Mouse (Mus musculus) heart, embryonic 13.5 days (tissue): ENCODE measurements around the gene Ptpro. TPM values are rescaled to one million over a fixed set of nuclear protein-coding genes. Genes with fewer than 3 reads are reported as not detected.
"Not testable (repeated sequence)": the region's sequence is repeated elsewhere in the genome, so short reads cannot be mapped to it uniquely, and the experiment has no call there.

Experiments used
- ATAC-seq: fragments of 200-750 bp; cut with Nextera tagmentation; 2 replicates; pipeline ENCODE4 v1.8.0; 2017; ENCODE audit warnings: moderate TSS enrichment; ENCODE audit not compliant: insufficient number of reproducible peaks, low FRiP score, low TSS enrichment; ENCODE audit errors: extremely low read depth
- H3K27ac ChIP-seq: fragments of 300-500 bp; sonication (generic); replicated peaks from 2 replicates; pipeline ENCODE4 v1.5.1; 2015; ENCODE audit warnings: moderate library complexity, mild to moderate bottlenecking, inconsistent platforms
- H3K27me3 ChIP-seq: fragments of 300-500 bp; sonication (generic); replicated peaks from 2 replicates; pipeline ENCODE4 v1.6.1; 2015; ENCODE audit warnings: mild to moderate bottlenecking, inconsistent platforms
- H3K36me3 ChIP-seq: fragments of 300-500 bp; sonication (generic); 2 replicates; pipeline ENCODE4 v1.6.1; 2015; ENCODE audit warnings: mild to moderate bottlenecking, inconsistent platforms
- H3K4me1 ChIP-seq: fragments of 300-500 bp; sonication (generic); 2 replicates; pipeline ENCODE4 v1.6.1; 2015; ENCODE audit warnings: inconsistent platforms
- H3K4me2 ChIP-seq: fragments of 300-500 bp; sonication (generic); 2 replicates; pipeline ENCODE4 v1.6.1; 2015; ENCODE audit warnings: inconsistent platforms, mild to moderate bottlenecking, moderate library complexity
- H3K4me3 ChIP-seq: fragments of 300-500 bp; sonication (generic); 2 replicates; pipeline ENCODE4 v1.5.1; 2015; ENCODE audit warnings: moderate library complexity, mild to moderate bottlenecking, inconsistent platforms
- H3K9ac ChIP-seq: fragments of 300-500 bp; sonication (generic); 2 replicates; pipeline ENCODE4 v1.6.1; 2015; ENCODE audit warnings: inconsistent platforms, mild to moderate bottlenecking, moderate library complexity
- H3K9me3 ChIP-seq: fragments of 300-500 bp; sonication (generic); 2 replicates; pipeline ENCODE4 v1.6.1; 2016; ENCODE audit warnings: inconsistent platforms
- WGBS: fragments of 180-500 bp; shearing (Covaris S2); methylation state at CpG from one replicate; pipeline ENCODE4 v1.1.7; 2015; ENCODE audit warnings: mixed read lengths; 5-methylcytosine and 5-hydroxymethylcytosine counted together
- polyA plus RNA-seq: library from polyadenylated mRNA; unstranded; fragments of >200 nt; fragmentation: Nextera tagmentation; extraction: Ambion mirVana; gene quantifications from 2 replicates; pipeline ENCODE4 v1.2.1, GENCODE M21; 2015

The Ptpro gene
- polyA plus RNA-seq, 1 experiment from 2014 or later = 2.8 TPM

GRCm38 (mm10) chr6:137423830-137424229 is 171.7 kb downstream of the Ptpro start:
- Histone ChIP-seq H3K4me3 (no peak overlapping the region), H3K4me2 (no peak overlapping the region), H3K36me3 (no peaks in the 10 kb centered on the region), H3K27me3 (no peaks in the 10 kb centered on the region), H3K9ac (no peak overlapping the region), H3K27ac (no peak overlapping the region), H3K4me1 (peaks cover 13% of the 10 kb centered on the region), H3K9me3 (0 out of 2 replicates have a peak, but pooled peaks cover 3% of the 10 kb centered on the region)
- ATAC-seq = no peak
- 64% methylated on average over 10 of the region's 10 CpGs for WGBS

GRCm38 (mm10) chr6:137425500-137426432 is 173.6 kb downstream of the Ptpro start:
- no peak overlapping the region for H3K27ac ChIP-seq
- H3K9me3 ChIP-seq = 0 out of 2 replicates have a peak, but pooled peaks cover 5% of the 10 kb centered on the region
- H3K36me3 ChIP-seq = no peaks in the 10 kb centered on the region
- WGBS = 38% methylated on average over 14 of the region's 14 CpGs
- no peak overlapping the region for H3K9ac ChIP-seq
- H3K4me3 ChIP-seq = no peak overlapping the region
- peak overlapping the region; percentile 41 for H3K4me2 ChIP-seq
- H3K4me1 ChIP-seq = peaks cover 13% of the 10 kb centered on the region
- no peak for ATAC-seq
- H3K27me3 ChIP-seq = no peaks in the 10 kb centered on the region

- H3K27ac ChIP-seq = no peak overlapping the region; the same call in 1 of the 2 replicates
- 0 out of 2 replicates have a peak, but pooled peaks cover 4% of the 10 kb centered on the region for H3K9me3 ChIP-seq
- no peak for ATAC-seq
- no peaks in the 10 kb centered on the region for H3K36me3 ChIP-seq
- H3K27me3 ChIP-seq = no peaks in the 10 kb centered on the region
- no peak overlapping the region for H3K4me2 ChIP-seq
- no peaks in the 10 kb centered on the region for H3K4me1 ChIP-seq
- H3K4me3 ChIP-seq = no peak overlapping the region
- no peak overlapping the region for H3K9ac ChIP-seq
- WGBS = 58% methylated on average over 14 of the region's 14 CpGs
Observed at GRCm38 (mm10) chr6:137433521-137434137, 181.5 kb downstream of the Ptpro start.

GRCm38 (mm10) chr6:137437486-137437885 is 185.4 kb downstream of the Ptpro start:
- no peaks in the 10 kb centered on the region for H3K36me3 ChIP-seq
- H3K27ac ChIP-seq = no peak overlapping the region
- no peak overlapping the region for H3K9ac ChIP-seq
- peaks cover 12% of the 10 kb centered on the region for H3K4me1 ChIP-seq
- H3K4me3 ChIP-seq = no peak overlapping the region
- no peaks in the 10 kb centered on the region for H3K9me3 ChIP-seq
- WGBS = 77% methylated on average over 4 of the region's 4 CpGs
- H3K4me2 ChIP-seq = no peak overlapping the region
- no peak for ATAC-seq
- no peaks in the 10 kb centered on the region for H3K27me3 ChIP-seq

- Histone ChIP-seq H3K4me1 (peaks cover 12% of the 10 kb centered on the region), H3K36me3 (no peaks in the 10 kb centered on the region), H3K9ac (no peak overlapping the region), H3K27ac (no peak overlapping the region), H3K4me2 (no peak overlapping the region), H3K27me3 (no peaks in the 10 kb centered on the region), H3K4me3 (no peak overlapping the region), H3K9me3 (no peaks in the 10 kb centered on the region)
- ATAC-seq = no peak
- WGBS = 70% methylated on average over 16 of the region's 16 CpGs
Observed at GRCm38 (mm10) chr6:137437902-137438580, 185.9 kb downstream of the Ptpro start.

- Histone ChIP-seq H3K27me3 (no peaks in the 10 kb centered on the region), H3K4me1 (peaks cover 12% of the 10 kb centered on the region), H3K27ac (no peak overlapping the region), H3K4me3 (no peak overlapping the region), H3K9me3 (no peaks in the 10 kb centered on the region), H3K9ac (no peak overlapping the region), H3K36me3 (no peaks in the 10 kb centered on the region), H3K4me2 (no peak overlapping the region)
- ATAC-seq = no peak
- 57% methylated on average over 19 of the region's 19 CpGs for WGBS
Observed at GRCm38 (mm10) chr6:137440559-137441486, 188.7 kb downstream of the Ptpro start.

GRCm38 (mm10) chr6:137443089-137443488 is 191.0 kb downstream of the Ptpro start:
- H3K4me1 ChIP-seq = peaks cover 12% of the 10 kb centered on the region
- WGBS = 79% methylated on average over 12 of the region's 12 CpGs
- no peaks in the 10 kb centered on the region for H3K9me3 ChIP-seq
- H3K4me3 ChIP-seq = no peak overlapping the region
- H3K4me2 ChIP-seq = no peak overlapping the region
- H3K27ac ChIP-seq = no peak overlapping the region
- H3K9ac ChIP-seq = no peak overlapping the region
- no peaks in the 10 kb centered on the region for H3K27me3 ChIP-seq
- H3K36me3 ChIP-seq = no peaks in the 10 kb centered on the region
- no peak for ATAC-seq

- 73% methylated on average over 7 of the region's 7 CpGs for WGBS
- H3K4me3 ChIP-seq, ATAC-seq: not testable (repeated sequence)
Observed at GRCm38 (mm10) chr6:137446116-137446515, 194.0 kb downstream of the Ptpro start.

GRCm38 (mm10) chr6:137455537-137456041 is 203.5 kb downstream of the Ptpro start:
- Histone ChIP-seq H3K4me2 (peak overlapping the region; percentile 63), H3K27ac (peak overlapping the region; percentile 26; the same call in 1 of the 2 replicates), H3K4me1 (peaks cover 32% of the 10 kb centered on the region), H3K27me3 (no peaks in the 10 kb centered on the region; the same call in 1 of the 2 replicates), H3K9me3 (no peaks in the 10 kb centered on the region), H3K36me3 (no peaks in the 10 kb centered on the region), H3K9ac (peak overlapping the region; percentile 64), H3K4me3 (peak overlapping the region; percentile 10)
- 12% methylated on average over 10 of the region's 10 CpGs for WGBS
- ATAC-seq = peak; percentile 60

More at GRCm38 (mm10) chr6:137446116-137446515, 194.0 kb downstream of the Ptpro start:
- H3K27me3 ChIP-seq, H3K9me3 ChIP-seq, H3K4me2 ChIP-seq, H3K9ac ChIP-seq, H3K4me1 ChIP-seq, H3K27ac ChIP-seq, H3K36me3 ChIP-seq: not testable (repeated sequence)

GRCm38 (mm10) chr6:137456064-137456463 is 203.9 kb downstream of the Ptpro start:
- Histone ChIP-seq H3K4me2 (peak overlapping the region; percentile 63), H3K9ac (peak overlapping the region; percentile 44; the same call in 1 of the 2 replicates), H3K27ac (peak overlapping the region; percentile 26; the same call in 1 of the 2 replicates), H3K4me1 (peaks cover 32% of the 10 kb centered on the region), H3K27me3 (no peaks in the 10 kb centered on the region; the same call in 1 of the 2 replicates), H3K36me3 (no peaks in the 10 kb centered on the region), H3K9me3 (no peaks in the 10 kb centered on the region), H3K4me3 (peak overlapping the region; percentile 10)
- WGBS = 11% methylated on average over 7 of the region's 7 CpGs
- no peak for ATAC-seq
